Mouse (Mus musculus) intestine, embryonic 16.5 days (tissue): ENCODE data around the gene Stmn1. TPM values are rescaled to one million over a fixed set of nuclear protein-coding genes. Genes with fewer than 3 reads are reported as not detected.
A peak's percentile ranks its signal among the peaks of the same experiment; 100 is the strongest.

Source experiments
- ATAC-seq: fragments of 200-750 bp; cut with Nextera tagmentation; 2 replicates; pipeline ENCODE4 v1.8.0; 2017; ENCODE audit warnings: moderate TSS enrichment, moderate library complexity
- H3K27ac ChIP-seq: fragments of 300-500 bp; sonication (generic); 2 replicates; pipeline ENCODE4 v1.5.1; 2014; ENCODE audit warnings: mild to moderate bottlenecking, low read length
- H3K27me3 ChIP-seq: fragments of 300-500 bp; sonication (generic); replicated peaks from 2 replicates; pipeline ENCODE4 v1.6.1; 2014; ENCODE audit warnings: low read length, control low read depth, mixed read lengths; ENCODE audit not compliant: control insufficient read depth, insufficient read depth
- H3K36me3 ChIP-seq: fragments of 300-500 bp; sonication (generic); 2 replicates; pipeline ENCODE4 v1.6.1; 2014; ENCODE audit warnings: low read length, control low read depth; ENCODE audit not compliant: control insufficient read depth, insufficient read depth
- H3K4me1 ChIP-seq: fragments of 300-500 bp; sonication (generic); 2 replicates; pipeline ENCODE4 v1.6.1; 2014; ENCODE audit warnings: low read length, control low read depth, mixed read lengths; ENCODE audit not compliant: control insufficient read depth, insufficient read depth
- H3K4me2 ChIP-seq: fragments of 300-500 bp; sonication (generic); 2 replicates; pipeline ENCODE4 v1.6.1; 2014; ENCODE audit warnings: low read depth, low read length, control low read depth
- H3K4me3 ChIP-seq: fragments of 300-500 bp; sonication (generic); 2 replicates; pipeline ENCODE4 v1.5.1; 2014; ENCODE audit warnings: mild to moderate bottlenecking, low read length
- H3K9ac ChIP-seq: fragments of 300-500 bp; sonication (generic); 2 replicates; pipeline ENCODE4 v1.6.1; 2014; ENCODE audit warnings: low read depth, low read length
- H3K9me3 ChIP-seq: fragments of 300-500 bp; sonication (generic); 2 replicates; pipeline ENCODE4 v1.6.1; 2016; ENCODE audit warnings: low read length, control low read depth; ENCODE audit not compliant: control insufficient read depth
- WGBS: fragments of 180-500 bp; shearing (Covaris S2); extraction: QIAGEN DNeasy Blood & Tissue Kit; methylation state at CpG from one replicate; pipeline ENCODE4 v1.1.7; 2014; 5-methylcytosine and 5-hydroxymethylcytosine counted together
- polyA plus RNA-seq: library from polyadenylated mRNA; unstranded; fragments of >200 nt; fragmentation: Nextera tagmentation; extraction: Ambion mirVana; gene quantifications from 2 replicates; pipeline ENCODE4 v1.2.1, GENCODE M21; 2015

Gene Stmn1
- polyA plus RNA-seq, 1 experiment from 2014 or later = 1,127 TPM

- Histone ChIP-seq H3K9me3 (no peaks in the 10 kb centered on the region), H3K9ac (no peak overlapping the region), H3K27ac (no peak overlapping the region), H3K4me3 (no peak overlapping the region), H3K4me1 (no peaks in the 10 kb centered on the region), H3K36me3 (peaks cover 11% of the 10 kb centered on the region), H3K4me2 (no peak overlapping the region), H3K27me3 (no peaks in the 10 kb centered on the region)
- ATAC-seq = no peak
- 83% methylated on average over 4 of the region's 4 CpGs for WGBS
Measured at GRCm38 (mm10) chr4:134479839-134480238, 11.7 kb downstream of the Stmn1 start.

DNA sequence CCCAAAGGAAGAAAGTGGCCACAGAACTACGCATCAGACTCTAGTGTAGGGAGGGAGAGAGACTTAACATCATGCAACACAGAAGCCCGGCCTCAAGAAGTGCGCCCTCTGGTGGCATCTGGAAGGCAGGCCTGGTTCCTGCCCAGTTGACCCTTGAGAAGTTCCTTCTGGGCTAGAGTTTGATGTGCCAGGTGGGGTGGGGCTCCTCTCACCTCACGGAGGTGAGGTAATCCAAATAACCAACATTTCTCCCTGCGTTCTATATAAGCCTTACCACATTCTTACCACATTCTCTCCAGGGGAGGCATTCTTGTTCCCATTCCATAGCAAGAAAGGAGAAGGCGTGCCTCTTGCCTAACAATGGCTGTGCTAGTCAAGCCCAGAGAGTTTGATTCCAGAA lies 12.7 kb downstream of the Stmn1 start:
- no peak overlapping the region for H3K9ac ChIP-seq
- H3K36me3 ChIP-seq = peaks cover 5% of the 10 kb centered on the region
- H3K4me2 ChIP-seq = no peak overlapping the region
- no peak overlapping the region for H3K27ac ChIP-seq
- H3K9me3 ChIP-seq = no peaks in the 10 kb centered on the region
- no peaks in the 10 kb centered on the region for H3K4me1 ChIP-seq
- H3K4me3 ChIP-seq = no peak overlapping the region
- H3K27me3 ChIP-seq = no peaks in the 10 kb centered on the region
- WGBS = 18% methylated on average over 6 of the region's 6 CpGs
- ATAC-seq = peak; percentile 38; the same call in 1 of the 2 replicates

- 54% methylated on average over 6 of the region's 6 CpGs for WGBS
Measured at GRCm38 (mm10) chr4:134481270-134481669, 13.2 kb downstream of the Stmn1 start.

DNA sequence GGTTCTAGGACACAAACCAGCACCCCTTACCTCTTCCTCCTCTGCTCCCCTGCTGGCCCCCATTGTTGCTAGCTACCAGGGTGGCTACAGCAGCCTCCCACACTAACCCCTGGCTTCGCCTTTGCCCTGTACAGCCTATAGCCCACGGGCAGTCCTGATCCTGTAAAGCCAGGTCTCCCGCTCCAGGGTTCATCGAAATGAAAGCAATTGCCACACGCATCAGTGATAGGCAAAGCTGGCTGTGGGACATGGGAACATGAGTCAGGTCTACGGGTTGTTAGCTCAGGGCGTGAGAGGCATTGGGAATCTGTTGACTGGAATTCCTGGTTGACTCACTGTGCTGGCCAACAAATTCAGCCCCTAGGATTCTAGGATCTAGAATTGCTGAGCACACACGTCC lies 14.3 kb downstream of the Stmn1 start:
- Histone ChIP-seq H3K27me3 (no peaks in the 10 kb centered on the region), H3K36me3 (no peaks in the 10 kb centered on the region), H3K9me3 (no peaks in the 10 kb centered on the region), H3K4me3 (no peak overlapping the region), H3K4me2 (no peak overlapping the region), H3K4me1 (no peaks in the 10 kb centered on the region), H3K9ac (no peak overlapping the region), H3K27ac (no peak overlapping the region)
- ATAC-seq = no peak
- 66% methylated on average over 8 of the region's 8 CpGs for WGBS

More at GRCm38 (mm10) chr4:134481270-134481669, 13.2 kb downstream of the Stmn1 start:
- Histone ChIP-seq H3K9me3 (no peaks in the 10 kb centered on the region), H3K27ac (no peak overlapping the region), H3K4me2 (no peak overlapping the region), H3K4me3 (no peak overlapping the region), H3K27me3 (no peaks in the 10 kb centered on the region), H3K36me3 (peaks cover 5% of the 10 kb centered on the region), H3K4me1 (no peaks in the 10 kb centered on the region), H3K9ac (no peak overlapping the region)
- no peak for ATAC-seq

DNA sequence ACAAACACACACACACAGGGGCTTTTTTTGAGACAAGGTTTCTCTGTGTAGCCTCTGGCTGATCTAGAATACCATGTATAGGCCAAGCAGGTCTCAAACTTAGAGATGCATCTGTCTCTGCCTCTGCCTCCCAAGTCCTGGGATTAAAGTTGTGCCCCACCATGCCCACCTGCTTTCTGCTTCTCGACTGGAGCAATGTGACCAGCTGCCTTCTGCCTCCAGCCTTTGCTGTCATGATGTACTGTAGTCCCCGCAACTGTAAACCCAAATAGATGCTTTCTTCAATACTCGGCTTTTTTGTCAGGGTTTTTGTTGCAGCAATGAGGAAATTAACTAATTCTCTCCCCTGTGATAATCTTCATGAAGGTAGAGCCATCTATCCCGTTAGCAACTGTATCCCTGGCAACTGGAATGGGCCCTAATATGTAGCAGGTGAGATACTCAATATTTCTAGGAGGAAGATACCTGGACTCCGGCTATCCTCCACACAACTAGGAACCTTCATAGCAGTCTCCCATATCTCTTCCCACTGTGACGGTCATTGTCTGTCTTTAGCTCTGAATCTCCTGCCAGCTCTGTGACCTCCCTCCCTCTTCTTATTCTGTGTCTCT lies 15.1 kb downstream of the Stmn1 start:
- H3K4me3 ChIP-seq = no peak overlapping the region
- H3K9me3 ChIP-seq = no peaks in the 10 kb centered on the region
- ATAC-seq = no peak
- 63% methylated on average over 6 of the region's 6 CpGs for WGBS
- no peak overlapping the region for H3K4me2 ChIP-seq
- no peaks in the 10 kb centered on the region for H3K4me1 ChIP-seq
- no peaks in the 10 kb centered on the region for H3K27me3 ChIP-seq
- H3K27ac ChIP-seq = no peak overlapping the region
- no peaks in the 10 kb centered on the region for H3K36me3 ChIP-seq
- no peak overlapping the region for H3K9ac ChIP-seq

- Histone ChIP-seq H3K9me3 (no peaks in the 10 kb centered on the region), H3K4me2 (no peak overlapping the region), H3K27me3 (no peaks in the 10 kb centered on the region), H3K9ac (no peak overlapping the region), H3K4me3 (no peak overlapping the region), H3K4me1 (no peaks in the 10 kb centered on the region), H3K36me3 (no peaks in the 10 kb centered on the region), H3K27ac (no peak overlapping the region)
- 43% methylated on average over 6 of the region's 6 CpGs for WGBS
- no peak for ATAC-seq
Measured at GRCm38 (mm10) chr4:134483696-134484095, 15.6 kb downstream of the Stmn1 start.

DNA sequence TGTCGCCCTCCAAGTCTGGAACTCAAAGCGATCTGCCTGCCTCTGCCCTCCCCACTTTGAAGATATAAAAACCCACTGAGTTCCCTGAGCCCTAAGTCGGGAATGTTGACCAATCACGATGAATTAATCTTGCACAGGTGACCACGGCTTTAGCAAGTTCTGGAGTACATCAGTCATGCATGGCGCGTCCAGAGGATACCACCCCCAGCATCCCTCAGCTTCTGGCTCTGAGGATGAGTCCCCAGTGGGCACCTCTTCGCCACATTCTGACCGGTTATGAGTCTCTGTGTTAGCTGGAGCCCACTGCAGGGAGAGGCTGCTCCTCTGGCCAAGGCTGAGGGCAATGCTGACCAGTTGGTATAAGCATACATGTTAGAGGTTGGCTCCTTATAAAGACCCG lies 16.1 kb downstream of the Stmn1 start:
- H3K4me2 ChIP-seq = no peak overlapping the region
- 82% methylated on average over 10 of the region's 10 CpGs for WGBS

DNA sequence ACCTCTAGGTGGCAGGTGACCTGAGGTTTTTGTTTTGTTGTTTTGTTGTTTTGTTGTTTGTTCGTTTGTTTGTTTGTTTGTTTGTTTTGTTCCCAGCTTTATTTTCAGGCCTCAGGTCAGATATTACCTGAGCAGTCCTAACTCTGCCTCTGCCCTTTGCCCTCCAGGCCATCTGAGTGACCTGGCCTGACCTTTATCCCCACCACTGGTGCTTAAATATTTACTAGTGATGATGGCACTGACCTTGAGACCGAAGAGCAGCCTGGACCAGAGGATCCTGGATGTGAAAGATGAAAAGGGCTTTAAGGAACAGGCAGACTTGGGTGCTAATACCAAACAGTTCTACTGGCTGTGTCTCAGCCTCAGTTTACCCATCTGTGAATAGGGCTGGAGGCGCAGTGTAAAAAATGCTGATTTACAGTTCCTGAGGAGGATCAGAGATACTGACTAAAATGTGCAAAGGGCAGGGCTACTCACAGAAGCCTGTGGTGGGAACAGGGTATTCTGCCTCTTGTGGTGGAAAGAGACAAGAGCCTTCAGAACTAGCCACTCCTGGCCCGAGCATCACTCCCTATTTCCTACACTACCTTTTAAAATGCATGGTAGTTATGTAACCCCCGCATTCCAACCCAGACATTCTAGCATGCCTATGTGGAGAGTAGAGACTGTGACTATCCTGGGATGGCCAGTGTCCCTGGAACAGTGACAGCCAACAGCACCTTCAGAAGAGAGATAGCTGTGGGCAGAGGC lies 17.2 kb downstream of the Stmn1 start:
- 0 out of 2 replicates have a peak, but pooled peaks cover 2% of the 10 kb centered on the region for H3K4me1 ChIP-seq
- no peak overlapping the region for H3K4me3 ChIP-seq
- no peak for ATAC-seq
- H3K36me3 ChIP-seq = no peaks in the 10 kb centered on the region
- no peak overlapping the region for H3K9ac ChIP-seq
- no peaks in the 10 kb centered on the region for H3K9me3 ChIP-seq
- WGBS = 81% methylated on average over 5 of the region's 5 CpGs
- H3K4me2 ChIP-seq = no peak overlapping the region
- no peak overlapping the region for H3K27ac ChIP-seq
- no peaks in the 10 kb centered on the region for H3K27me3 ChIP-seq

More for the DNA sequence above, 16.1 kb downstream of the Stmn1 start:
- no peaks in the 10 kb centered on the region for H3K4me1 ChIP-seq
- H3K27me3 ChIP-seq = no peaks in the 10 kb centered on the region
- H3K27ac ChIP-seq = no peak overlapping the region
- no peak for ATAC-seq
- H3K9me3 ChIP-seq = no peaks in the 10 kb centered on the region
- H3K9ac ChIP-seq = no peak overlapping the region
- H3K36me3 ChIP-seq = no peaks in the 10 kb centered on the region
- no peak overlapping the region for H3K4me3 ChIP-seq

- ATAC-seq = no peak
- no peaks in the 10 kb centered on the region for H3K9me3 ChIP-seq
- no peaks in the 10 kb centered on the region for H3K36me3 ChIP-seq
- no peaks in the 10 kb centered on the region for H3K27me3 ChIP-seq
- H3K4me1 ChIP-seq = peaks cover 9% of the 10 kb centered on the region; the same call in 1 of the 2 replicates
- H3K4me3 ChIP-seq = no peak overlapping the region
- H3K4me2 ChIP-seq = no peak overlapping the region
- H3K27ac ChIP-seq = no peak overlapping the region
- WGBS = 90% methylated on average over 5 of the region's 5 CpGs
- H3K9ac ChIP-seq = no peak overlapping the region
Measured at GRCm38 (mm10) chr4:134488211-134488610, 20.1 kb downstream of the Stmn1 start.
